9 mouse cellular contexts compared by ENCODE assay signal in the genomic region with DNA sequence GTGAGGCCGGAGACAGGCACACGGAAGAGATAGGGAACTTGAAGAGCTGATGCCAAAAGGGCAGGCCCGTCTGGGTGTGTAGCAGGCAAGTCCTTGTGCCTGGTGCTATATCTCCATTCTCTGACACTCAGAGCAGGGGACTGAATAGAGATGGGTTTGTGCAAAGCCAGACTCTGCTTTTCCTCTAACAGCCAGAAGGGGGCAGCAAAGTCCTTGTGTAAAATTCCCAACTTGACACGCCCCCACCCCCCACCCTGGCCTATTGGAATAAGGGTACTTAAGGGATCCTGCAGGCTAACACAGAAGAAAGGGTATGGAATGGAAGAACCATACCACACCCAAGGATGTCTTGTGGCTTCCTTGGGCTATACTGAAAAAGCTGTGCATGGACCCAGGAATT. TPM values are rescaled to one million over a fixed set of nuclear protein-coding genes. Genes with fewer than 3 reads are reported as not detected.
DNase-seq lines count a peak whose midpoint lies in the region; ATAC-seq and TF ChIP-seq lines count a peak whose summit lies in the region.
"Had no signal": no experiment of that assay in that cellular context is flagged by ENCODE, and none has a peak within 500 bp of the region (broad histone marks: within the 10 kb centered on the region; RNA-seq: fewer than 3 reads in every experiment).

No protein-coding gene starts in this region.

- peak; percentile 70 for ATAC-seq in common myeloid progenitor, adult 5-6 weeks (replicated peaks; ENCODE audit: low read depth, poor library complexity, severe bottlenecking)
- no peak for ATAC-seq in heart, embryonic 15.5 days (replicated peaks; ENCODE audit: insufficient number of reproducible peaks, insufficient read depth, low FRiP score, low read depth)
- ATAC-seq in erythroid progenitor cell, adult 5-6 weeks (replicated peaks; ENCODE audit: low FRiP score, poor library complexity, severe bottlenecking), result no peak

- peak; percentile 44 for TF ChIP-seq CTCF in C2C12 (IDR thresholded peaks at IDR 0.05; ENCODE audit: control insufficient read depth, insufficient read depth, insufficient read length)

- no peaks in the 10 kb centered on the region for H3K9me3 ChIP-seq in heart, embryonic 15.5 days (replicated peaks)
- H3K9me3 ChIP-seq: liver, embryonic 13.5 days had no signal

- H3K27ac ChIP-seq in heart, embryonic 15.5 days, result peak overlapping the region; percentile 67
- H3K27ac ChIP-seq: liver, embryonic 13.5 days had no signal

- peak overlapping the region; percentile 38; the same call in 1 of the 2 replicates for H3K4me2 ChIP-seq in heart, embryonic 15.5 days
- H3K4me2 ChIP-seq: liver, embryonic 13.5 days had no signal

- H3K4me1 ChIP-seq in heart, embryonic 15.5 days (replicated peaks), result peaks cover 47% of the 10 kb centered on the region

- 11% methylated on average over 4 of the region's 4 CpGs for WGBS in heart, embryonic 15.5 days

- no peak overlapping the region for H3K9ac ChIP-seq in heart, embryonic 15.5 days
- H3K9ac ChIP-seq: liver, embryonic 13.5 days had no signal

- no peaks in the 10 kb centered on the region for H3K36me3 ChIP-seq in C2C12 (ENCODE audit: control insufficient read depth, insufficient read depth)
- no peaks in the 10 kb centered on the region for H3K36me3 ChIP-seq in heart, embryonic 15.5 days
- H3K36me3 ChIP-seq: liver, embryonic 13.5 days had no signal

- no peaks in the 10 kb centered on the region for H3K79me3 ChIP-seq in C2C12 (ENCODE audit: low read depth)

- no peak overlapping the region for H3K4me3 ChIP-seq in C2C12 (ENCODE audit: insufficient read depth, poor library complexity, severe bottlenecking)
- H3K4me3 ChIP-seq in heart, embryonic 15.5 days, result no peak overlapping the region
- H3K4me3 ChIP-seq: liver, embryonic 13.5 days had no signal

- H3ac ChIP-seq in C2C12 (ENCODE audit: control insufficient read depth, insufficient read length, low read depth), result no peak overlapping the region

- no peaks in the 10 kb centered on the region for H3K27me3 ChIP-seq in C2C12 (ENCODE audit: control insufficient read depth, insufficient read depth, insufficient read length)
- peaks cover 42% of the 10 kb centered on the region for H3K27me3 ChIP-seq in heart, embryonic 15.5 days

- DNase-seq in NIH3T3 (ENCODE audit: low read depth), result peak; percentile 95
- peak; percentile 69 for DNase-seq in kidney, postnatal 10 days
- DNase-seq in lung, postnatal 10 days, result peak; percentile 72
- DNase-seq in right cerebral cortex, adult 2 months (ENCODE audit: low spot score in 2 of 2), result peak; percentile 67 to 75
- DNase-seq: liver, embryonic 13.5 days had no signal

- H3K79me2 ChIP-seq in C2C12 (ENCODE audit: control insufficient read depth, insufficient read depth), result no peaks in the 10 kb centered on the region

TF ChIP-seq in C2C12, 6 proteins besides CTCF, POLR2A, EP300 and RAD21:
- no peak for TF ChIP-seq FOSL1 (IDR thresholded peaks at IDR 0.05; ENCODE audit: insufficient read depth, low read length, poor library complexity, severe bottlenecking)
- no peak for TF ChIP-seq MYOD1 (IDR thresholded peaks at IDR 0.05; ENCODE audit: control insufficient read depth, insufficient read length, low read depth)
- no peak for TF ChIP-seq MAX (IDR thresholded peaks at IDR 0.05)
- TF ChIP-seq MYOG (IDR thresholded peaks at IDR 0.05; ENCODE audit: control insufficient read depth, extremely low read depth, insufficient read length), result no peak
- TF ChIP-seq USF1 (IDR thresholded peaks at IDR 0.05; ENCODE audit: low read depth), result no peak

RNA-seq across cellular contexts. Expression of a gene that starts 22.5 kb away (rescaled TPM):
- polyA plus RNA-seq in C2C12 (2012; fragmentation: generic; extraction: Trizol), result 12.4 TPM
- 4.9 and 5.4 TPM in 2 replicates for total RNA-seq in common myeloid progenitor, adult 5-6 weeks (2017)
- polyA plus RNA-seq in heart, embryonic 15.5 days (2015; fragmentation: Nextera tagmentation; extraction: Ambion mirVana), result 10.8 and 11.7 TPM in 2 replicates
- 1.3 and 1.4 TPM in 2 replicates for total RNA-seq in erythroid progenitor cell, adult 5-6 weeks (2015; ENCODE audit: low replicate concordance)
- 0.51 and 1.3 TPM in 2 replicates for total RNA-seq in erythroid progenitor cell, adult 5-6 weeks (2017; ENCODE audit: low replicate concordance)

RNA-seq across cellular contexts. Expression of a gene that starts 30.9 kb away (rescaled TPM):
- 0.68 TPM for polyA plus RNA-seq in C2C12 (2012; fragmentation: generic; extraction: Trizol)
- total RNA-seq in common myeloid progenitor, adult 5-6 weeks (2017), result not detected in 2 replicates
- polyA plus RNA-seq in heart, embryonic 15.5 days (2015; fragmentation: Nextera tagmentation; extraction: Ambion mirVana), result 0.28 and 0.33 TPM in 2 replicates
- not detected in 2 replicates for total RNA-seq in erythroid progenitor cell, adult 5-6 weeks (2015; ENCODE audit: low replicate concordance)
- total RNA-seq in erythroid progenitor cell, adult 5-6 weeks (2017; ENCODE audit: low replicate concordance), result 0.38 TPM in 1 of 2 replicates, not detected in the other

RNA-seq across cellular contexts. Expression of a gene that starts 39.5 kb away (rescaled TPM):
- polyA plus RNA-seq in C2C12 (2012; fragmentation: generic; extraction: Trizol), result 17.7 TPM
- total RNA-seq in common myeloid progenitor, adult 5-6 weeks (2017), result 0.78 and 6.7 TPM in 2 replicates
- polyA plus RNA-seq in heart, embryonic 15.5 days (2015; fragmentation: Nextera tagmentation; extraction: Ambion mirVana), result 6.8 and 8.0 TPM in 2 replicates
- total RNA-seq in erythroid progenitor cell, adult 5-6 weeks (2015; ENCODE audit: low replicate concordance), result 0.84 TPM in 1 of 2 replicates, not detected in the other
- not detected in 2 replicates for total RNA-seq in erythroid progenitor cell, adult 5-6 weeks (2017; ENCODE audit: low replicate concordance)
